Mouse (Mus musculus) hindbrain, embryonic 10.5 days (tissue): ENCODE results near the gene Exosc10. TPM values are rescaled to one million over a fixed set of nuclear protein-coding genes. Genes with fewer than 3 reads are reported as not detected.

ENCODE experiments used
- DNase-seq: peaks from one replicate; pipeline ENCODE4 v3.0.0-alpha.2; 2017; ENCODE audit warnings: low spot score
- H3K27ac ChIP-seq: fragments of 300-500 bp; sonication (generic); 2 replicates; pipeline ENCODE4 v1.5.1; 2016; ENCODE audit warnings: mild to moderate bottlenecking, moderate library complexity
- H3K27me3 ChIP-seq: fragments of 300-500 bp; sonication (generic); 2 replicates; pipeline ENCODE4 v1.6.1; 2016; ENCODE audit warnings: mild to moderate bottlenecking; ENCODE audit not compliant: poor library complexity, insufficient read depth, severe bottlenecking
- H3K36me3 ChIP-seq: fragments of 300-500 bp; sonication (generic); 2 replicates; pipeline ENCODE4 v1.6.1; 2016; ENCODE audit warnings: mild to moderate bottlenecking, moderate library complexity
- H3K4me1 ChIP-seq: fragments of 300-500 bp; sonication (generic); replicated peaks from 2 replicates; pipeline ENCODE4 v1.6.1; 2016; ENCODE audit warnings: mild to moderate bottlenecking
- H3K4me3 ChIP-seq: fragments of 300-500 bp; sonication (generic); 2 replicates; pipeline ENCODE4 v1.5.1; 2016; ENCODE audit warnings: mild to moderate bottlenecking, moderate library complexity
- H3K9me3 ChIP-seq: fragments of 300-500 bp; sonication (generic); 2 replicates; pipeline ENCODE4 v1.6.1; 2016; ENCODE audit warnings: mild to moderate bottlenecking, moderate library complexity
- WGBS: fragments of 180-500 bp; shearing (Covaris S2); methylation state at CpG from one replicate; pipeline ENCODE4 v1.1.7; 2016; 5-methylcytosine and 5-hydroxymethylcytosine counted together
- polyA plus RNA-seq: library from polyadenylated mRNA; unstranded; fragments of >200 nt; fragmentation: Nextera tagmentation; extraction: Ambion mirVana; gene quantifications from 2 replicates; pipeline ENCODE4 v1.2.1, GENCODE M21; 2016

The Exosc10 gene
- polyA plus RNA-seq, 1 experiment from 2014 or later: 97.4 TPM

DNA sequence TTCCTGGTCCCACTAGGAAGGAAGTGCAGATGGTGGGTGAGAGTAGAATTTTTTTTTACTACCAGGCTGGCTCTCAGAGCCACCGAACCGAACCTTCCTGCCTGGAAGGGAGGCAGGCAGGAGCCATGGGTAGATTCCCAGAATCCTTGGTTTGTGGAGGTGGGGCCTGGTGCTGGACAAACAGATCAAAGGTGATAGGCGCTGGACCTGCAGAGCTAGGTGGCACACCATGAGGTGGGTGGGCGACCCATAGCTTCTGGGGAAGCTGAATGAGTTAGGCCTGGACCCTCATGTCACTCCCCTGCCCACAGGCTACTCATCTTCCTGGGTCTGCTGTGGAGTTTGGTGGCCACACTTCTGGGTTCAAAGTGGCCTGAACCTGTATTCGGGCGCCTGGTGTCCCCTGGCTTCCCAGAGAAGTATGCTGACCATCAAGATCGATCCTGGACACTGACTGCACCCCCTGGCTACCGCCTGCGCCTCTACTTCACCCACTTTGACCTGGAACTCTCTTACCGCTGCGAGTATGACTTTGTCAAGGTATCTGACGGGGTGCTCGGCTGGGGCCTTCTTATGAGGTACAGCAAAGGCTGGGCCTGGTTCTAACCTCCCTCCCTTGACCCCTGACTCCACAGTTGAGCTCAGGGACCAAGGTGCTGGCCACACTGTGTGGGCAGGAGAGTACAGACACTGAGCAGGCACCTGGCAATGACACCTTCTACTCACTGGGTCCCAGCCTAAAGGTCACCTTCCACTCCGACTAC is 44.3 kb downstream of the Exosc10 start, which contains the start of gene Masp2:
Gene Masp2 (plus strand): TSS at position 198 of the 764 bp plus-strand sequence.
- WGBS: 93% methylated on average over 14 of the region's 14 CpGs
- DNase-seq: no peak
- peaks cover 29% of the 10 kb centered on the region for H3K36me3 ChIP-seq

GRCm38 (mm10) chr4:148603376-148604139 is 45.3 kb downstream of the Exosc10 start:
- Histone ChIP-seq H3K4me1 (0 out of 2 replicates have a peak, but pooled peaks cover 5% of the 10 kb centered on the region), H3K4me3 (no peak overlapping the region), H3K36me3 (peaks cover 22% of the 10 kb centered on the region), H3K27ac (no peak overlapping the region), H3K27me3 (no peaks in the 10 kb centered on the region), H3K9me3 (no peaks in the 10 kb centered on the region)
- 63% methylated on average over 10 of the region's 10 CpGs for WGBS
- no peak for DNase-seq

More for the DNA sequence above, 44.3 kb downstream of the Exosc10 start, which contains the start of gene Masp2:
- H3K4me3 ChIP-seq: no peak within 1 kb of the TSS
- no peaks in the 10 kb centered on the region for H3K9me3 ChIP-seq
- H3K27ac ChIP-seq: no peak within 1 kb of the TSS
- no peaks in the 10 kb centered on the region for H3K27me3 ChIP-seq
- 0 out of 2 replicates have a peak, but pooled peaks cover 5% of the 10 kb centered on the region for H3K4me1 ChIP-seq

- Histone ChIP-seq H3K4me3 (no peak overlapping the region), H3K36me3 (peaks cover 19% of the 10 kb centered on the region), H3K4me1 (0 out of 2 replicates have a peak, but pooled peaks cover 5% of the 10 kb centered on the region), H3K27ac (no peak overlapping the region), H3K27me3 (no peaks in the 10 kb centered on the region), H3K9me3 (no peaks in the 10 kb centered on the region)
- DNase-seq: no peak
- 81% methylated on average over 7 of the region's 7 CpGs for WGBS
Observed at GRCm38 (mm10) chr4:148604141-148604540, 45.9 kb downstream of the Exosc10 start.

GRCm38 (mm10) chr4:148604541-148605165 is 46.4 kb downstream of the Exosc10 start:
- no peak overlapping the region for H3K27ac ChIP-seq
- 0 out of 2 replicates have a peak, but pooled peaks cover 5% of the 10 kb centered on the region for H3K4me1 ChIP-seq
- peak; percentile 70 for DNase-seq
- no peaks in the 10 kb centered on the region for H3K27me3 ChIP-seq
- H3K36me3 ChIP-seq: peaks cover 19% of the 10 kb centered on the region
- H3K9me3 ChIP-seq: no peaks in the 10 kb centered on the region
- 95% methylated on average over 3 of the region's 3 CpGs for WGBS
- no peak overlapping the region for H3K4me3 ChIP-seq

DNA sequence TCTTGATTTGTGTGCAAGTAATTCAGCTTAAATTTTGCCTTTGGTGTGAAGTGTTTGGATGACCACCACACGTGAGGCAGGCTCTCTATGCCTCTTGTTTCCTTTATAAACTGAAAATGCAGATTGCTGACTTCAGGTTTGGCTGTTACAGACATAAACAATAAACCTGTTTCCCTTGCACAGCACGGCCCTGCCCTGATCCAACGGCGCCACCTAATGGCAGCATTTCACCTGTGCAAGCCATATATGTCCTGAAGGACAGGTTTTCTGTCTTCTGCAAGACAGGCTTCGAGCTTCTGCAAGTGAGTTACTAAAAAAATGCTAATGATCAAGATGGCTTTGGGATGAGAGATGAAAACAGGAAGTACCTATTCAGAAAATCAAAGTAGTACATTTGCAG is 49.5 kb downstream of the Exosc10 start:
- Histone ChIP-seq H3K27me3 (no peaks in the 10 kb centered on the region), H3K36me3 (peaks cover 46% of the 10 kb centered on the region), H3K9me3 (no peaks in the 10 kb centered on the region), H3K4me3 (no peak overlapping the region), H3K4me1 (0 out of 2 replicates have a peak, but pooled peaks cover 5% of the 10 kb centered on the region), H3K27ac (no peak overlapping the region)
- DNase-seq: peak; percentile 48
- 29% methylated on average over 5 of the region's 5 CpGs for WGBS

DNA sequence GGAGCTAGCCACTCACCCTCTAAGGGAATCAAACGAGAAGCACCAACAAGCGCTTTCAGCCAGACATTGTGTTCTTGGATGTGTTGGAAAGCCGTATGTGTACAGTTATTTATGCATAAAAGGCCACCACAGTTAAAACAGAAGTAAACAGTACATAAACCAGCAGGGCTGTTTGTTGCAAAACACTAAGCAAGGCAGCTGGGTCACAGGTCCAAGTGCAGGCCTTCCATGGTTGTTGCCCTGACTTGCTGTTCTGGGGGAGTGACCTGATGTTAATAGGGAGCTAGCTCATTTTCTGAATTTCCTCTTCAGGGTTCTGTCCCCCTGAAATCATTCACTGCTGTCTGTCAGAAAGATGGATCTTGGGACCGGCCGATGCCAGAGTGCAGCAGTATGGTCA is 51.6 kb downstream of the Exosc10 start:
- Histone ChIP-seq H3K36me3 (peaks cover 66% of the 10 kb centered on the region), H3K4me1 (no peaks in the 10 kb centered on the region), H3K27ac (no peak overlapping the region), H3K9me3 (no peaks in the 10 kb centered on the region), H3K27me3 (no peaks in the 10 kb centered on the region), H3K4me3 (no peak overlapping the region)
- 88% methylated on average over 5 of the region's 5 CpGs for WGBS
- DNase-seq: no peak

GRCm38 (mm10) chr4:148610631-148611364 is 52.6 kb downstream of the Exosc10 start:
- Histone ChIP-seq H3K4me3 (no peak overlapping the region), H3K27me3 (no peaks in the 10 kb centered on the region), H3K36me3 (peaks cover 76% of the 10 kb centered on the region), H3K4me1 (no peaks in the 10 kb centered on the region), H3K9me3 (no peaks in the 10 kb centered on the region), H3K27ac (no peak overlapping the region)
- 78% methylated on average over 5 of the region's 5 CpGs for WGBS
- no peak for DNase-seq

- Histone ChIP-seq H3K36me3 (peaks cover 87% of the 10 kb centered on the region), H3K4me3 (no peak overlapping the region), H3K9me3 (no peaks in the 10 kb centered on the region), H3K27ac (no peak overlapping the region), H3K4me1 (no peaks in the 10 kb centered on the region), H3K27me3 (no peaks in the 10 kb centered on the region)
- 80% methylated on average over 4 of the region's 4 CpGs for WGBS
- DNase-seq: no peak
Observed at GRCm38 (mm10) chr4:148612557-148612956, 54.3 kb downstream of the Exosc10 start.

- no peaks in the 10 kb centered on the region for H3K9me3 ChIP-seq
- no peaks in the 10 kb centered on the region for H3K27me3 ChIP-seq
- H3K27ac ChIP-seq: no peak overlapping the region
- no peaks in the 10 kb centered on the region for H3K4me1 ChIP-seq
- 80% methylated on average over 9 of the region's 9 CpGs for WGBS
- H3K4me3 ChIP-seq: no peak overlapping the region
- no peak for DNase-seq
- H3K36me3 ChIP-seq: peaks cover 96% of the 10 kb centered on the region
Observed at GRCm38 (mm10) chr4:148613738-148614137, 55.5 kb downstream of the Exosc10 start.

GRCm38 (mm10) chr4:148619805-148620204 is 61.6 kb downstream of the Exosc10 start:
- 90% methylated on average over 1 of the region's 1 CpGs for WGBS
- H3K4me1 ChIP-seq: peaks cover 13% of the 10 kb centered on the region

DNA sequence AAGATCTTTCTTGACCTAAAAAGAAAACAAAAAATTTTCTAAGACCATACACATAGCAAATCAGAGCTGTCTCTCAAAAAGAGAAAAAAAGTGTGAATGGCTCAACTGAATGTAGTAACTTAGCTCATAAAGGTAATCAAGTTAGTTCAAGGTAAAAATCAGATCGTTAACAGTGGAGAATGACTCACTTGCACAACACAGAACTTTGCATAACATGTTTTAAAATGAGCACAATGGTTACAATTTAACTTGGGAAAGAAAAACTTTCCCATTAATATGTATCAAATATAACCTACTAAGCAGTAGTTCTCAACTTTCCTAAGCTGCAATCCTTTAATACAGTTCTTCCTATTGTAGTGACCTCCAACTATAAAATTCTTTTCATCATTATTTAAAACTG is 62.5 kb downstream of the Exosc10 start:
- no peaks in the 10 kb centered on the region for H3K9me3 ChIP-seq
- no peaks in the 10 kb centered on the region for H3K27me3 ChIP-seq
- H3K36me3 ChIP-seq: peaks cover 96% of the 10 kb centered on the region
- no peak for DNase-seq
- peaks cover 18% of the 10 kb centered on the region for H3K4me1 ChIP-seq
- H3K4me3 ChIP-seq: no peak overlapping the region
- no peak overlapping the region for H3K27ac ChIP-seq
- WGBS: 97% methylated on average over 1 of the region's 1 CpGs

More at GRCm38 (mm10) chr4:148619805-148620204, 61.6 kb downstream of the Exosc10 start:
- DNase-seq: no peak
- Histone ChIP-seq H3K36me3 (peaks cover 100% of the 10 kb centered on the region), H3K4me3 (no peak overlapping the region), H3K27me3 (no peaks in the 10 kb centered on the region), H3K27ac (no peak overlapping the region), H3K9me3 (no peaks in the 10 kb centered on the region)

DNA sequence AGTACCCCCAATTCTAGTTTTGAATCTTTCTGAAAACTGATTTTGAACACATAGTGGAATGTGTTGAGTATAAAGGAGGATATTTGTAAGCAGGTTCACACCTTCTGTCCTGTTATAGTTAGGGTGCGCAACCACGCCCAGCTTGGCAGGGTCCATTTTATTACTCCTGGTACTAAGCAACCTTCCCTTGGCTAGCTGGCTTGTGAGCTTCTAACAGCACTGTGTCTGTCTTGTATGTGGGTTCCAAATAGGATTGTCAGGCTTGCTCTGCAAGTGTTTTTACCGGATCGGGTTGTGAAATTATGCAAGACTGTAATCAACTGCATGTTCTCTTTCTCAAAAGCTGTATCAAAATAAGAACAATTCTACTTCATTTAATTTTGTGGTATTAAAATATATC is 64.3 kb downstream of the Exosc10 start:
- Histone ChIP-seq H3K36me3 (peaks cover 78% of the 10 kb centered on the region), H3K4me1 (peaks cover 28% of the 10 kb centered on the region), H3K4me3 (no peak overlapping the region), H3K27me3 (no peaks in the 10 kb centered on the region), H3K9me3 (no peaks in the 10 kb centered on the region), H3K27ac (no peak overlapping the region)
- 93% methylated on average over 4 of the region's 4 CpGs for WGBS
- no peak for DNase-seq
